In the genomic region with DNA sequence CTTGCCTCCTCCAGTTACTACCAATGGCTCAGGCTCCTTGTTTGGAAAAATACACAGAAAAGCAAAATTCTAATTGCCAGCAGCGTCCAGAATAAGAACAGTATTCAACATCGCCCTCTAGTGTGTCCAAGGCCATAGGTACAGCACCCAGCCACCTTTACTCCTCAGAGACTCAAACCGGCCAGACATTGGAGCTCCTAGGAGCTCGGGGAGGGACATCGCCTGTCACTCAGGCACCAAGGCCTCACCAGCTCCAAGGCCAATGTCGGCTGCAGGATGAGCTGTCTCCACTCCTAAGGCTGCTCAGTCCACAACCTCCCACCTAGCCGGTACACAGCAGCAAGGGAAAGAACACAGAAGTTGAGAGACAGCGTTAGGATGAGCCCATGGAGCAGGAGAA, we compare ENCODE assay signal across 8 mouse cellular contexts.
DNase-seq lines count a peak whose midpoint lies in the region; ATAC-seq lines count a peak whose summit lies in the region.

No protein-coding gene starts in this region.

- H3K4me3 ChIP-seq in embryonic facial prominence, embryonic 11.5 days (ENCODE audit: low read depth, low read length): no peak overlapping the region
- no peak overlapping the region for H3K4me3 ChIP-seq in kidney, embryonic 16.5 days (ENCODE audit: low read length)
- no peak overlapping the region for H3K4me3 ChIP-seq in midbrain, embryonic 15.5 days

- no peaks in the 10 kb centered on the region for H3K27me3 ChIP-seq in embryonic facial prominence, embryonic 11.5 days (ENCODE audit: control insufficient read depth, insufficient read depth, low read length)
- H3K27me3 ChIP-seq in kidney, embryonic 16.5 days (ENCODE audit: insufficient read depth, low read length): no peaks in the 10 kb centered on the region
- no peaks in the 10 kb centered on the region for H3K27me3 ChIP-seq in midbrain, embryonic 15.5 days (replicated peaks)

- no peak overlapping the region for H3K27ac ChIP-seq in embryonic facial prominence, embryonic 11.5 days (replicated peaks; ENCODE audit: low read depth, low read length)
- no peak overlapping the region for H3K27ac ChIP-seq in kidney, embryonic 16.5 days (ENCODE audit: low read length)
- H3K27ac ChIP-seq in midbrain, embryonic 15.5 days: no peak overlapping the region

- 33% methylated on average over 8 of the region's 8 CpGs for WGBS in embryonic facial prominence, embryonic 11.5 days
- WGBS in kidney, embryonic 16.5 days: 34% methylated on average over 8 of the region's 8 CpGs
- WGBS in midbrain, embryonic 15.5 days: 35% methylated on average over 8 of the region's 8 CpGs

- H3K36me3 ChIP-seq in embryonic facial prominence, embryonic 11.5 days (replicated peaks; ENCODE audit: control insufficient read depth, insufficient read depth, low read depth, low read length): no peaks in the 10 kb centered on the region
- H3K36me3 ChIP-seq in kidney, embryonic 16.5 days (ENCODE audit: insufficient read depth, low read length): no peaks in the 10 kb centered on the region
- H3K36me3 ChIP-seq in midbrain, embryonic 15.5 days (replicated peaks): no peaks in the 10 kb centered on the region

- no peak overlapping the region for H3K9ac ChIP-seq in embryonic facial prominence, embryonic 11.5 days (replicated peaks; ENCODE audit: low read length)
- no peak overlapping the region for H3K9ac ChIP-seq in kidney, embryonic 16.5 days (replicated peaks; ENCODE audit: low read length)
- no peak overlapping the region for H3K9ac ChIP-seq in midbrain, embryonic 15.5 days

- peak; percentile 87 to 92 for DNase-seq in adrenal gland, adult (ENCODE audit: inconsistent age in 2 of 2, low spot score in 1 of 2)
- no peak for DNase-seq in adrenal gland, postnatal 4 days (ENCODE audit: low spot score in 2 of 2)
- peak; percentile 55 for DNase-seq in ovary, adult 18-20 months (ENCODE audit: low spot score)
- no peak for DNase-seq in ovary, postnatal 10 days (ENCODE audit: low spot score)
- DNase-seq in embryonic facial prominence, embryonic 11.5 days (ENCODE audit: low spot score): peak; percentile 33
- DNase-seq in urinary bladder, postnatal 10 days (ENCODE audit: low spot score): no peak

- 0 out of 2 replicates have a peak, but pooled peaks have one; percentile 24 for ATAC-seq in embryonic facial prominence, embryonic 11.5 days (replicated peaks; ENCODE audit: insufficient number of reproducible peaks, low FRiP score, low TSS enrichment, low read depth)
- peak; percentile 69 for ATAC-seq in kidney, embryonic 16.5 days (ENCODE audit: low FRiP score, low TSS enrichment)
- 0 out of 2 replicates have a peak, but pooled peaks have one; percentile 27 for ATAC-seq in midbrain, embryonic 15.5 days (replicated peaks)

- no peaks in the 10 kb centered on the region for H3K9me3 ChIP-seq in embryonic facial prominence, embryonic 11.5 days (replicated peaks; ENCODE audit: control insufficient read depth, low read length)
- no peaks in the 10 kb centered on the region for H3K9me3 ChIP-seq in kidney, embryonic 16.5 days (ENCODE audit: low read length)
- H3K9me3 ChIP-seq in midbrain, embryonic 15.5 days: no peaks in the 10 kb centered on the region

- H3K4me2 ChIP-seq in embryonic facial prominence, embryonic 11.5 days (ENCODE audit: low read depth, low read length): no peak overlapping the region
- H3K4me2 ChIP-seq in kidney, embryonic 16.5 days (replicated peaks; ENCODE audit: low read depth, low read length): peak overlapping the region; percentile 40; the same call in 1 of the 2 replicates
- peak overlapping the region; percentile 49; the same call in 1 of the 2 replicates for H3K4me2 ChIP-seq in midbrain, embryonic 15.5 days

- peaks cover 4% of the 10 kb centered on the region; the same call in 1 of the 2 replicates for H3K4me1 ChIP-seq in embryonic facial prominence, embryonic 11.5 days (ENCODE audit: control insufficient read depth, insufficient read depth, low read length)
- peaks cover 13% of the 10 kb centered on the region for H3K4me1 ChIP-seq in kidney, embryonic 16.5 days (ENCODE audit: insufficient read depth, low read length)
- H3K4me1 ChIP-seq in midbrain, embryonic 15.5 days: peaks cover 20% of the 10 kb centered on the region

Comparison
In these comparisons a context has a peak if more than half of its experiments do, and no peak if none do; other contexts are left out.
1. DNase-seq: peak in adrenal gland, adult (2 of 2), ovary, adult 18-20 months (single experiment) and embryonic facial prominence, embryonic 11.5 days (single experiment); none in adrenal gland, postnatal 4 days (0 of 2), ovary, postnatal 10 days (single experiment) and urinary bladder, postnatal 10 days (single experiment).
2. Peak in every context shown above with its lines, with median percentiles within 50 percentile points of each other: ATAC-seq.